Mouse (Mus musculus): ENCODE data around the gene Setd5.

DNA sequence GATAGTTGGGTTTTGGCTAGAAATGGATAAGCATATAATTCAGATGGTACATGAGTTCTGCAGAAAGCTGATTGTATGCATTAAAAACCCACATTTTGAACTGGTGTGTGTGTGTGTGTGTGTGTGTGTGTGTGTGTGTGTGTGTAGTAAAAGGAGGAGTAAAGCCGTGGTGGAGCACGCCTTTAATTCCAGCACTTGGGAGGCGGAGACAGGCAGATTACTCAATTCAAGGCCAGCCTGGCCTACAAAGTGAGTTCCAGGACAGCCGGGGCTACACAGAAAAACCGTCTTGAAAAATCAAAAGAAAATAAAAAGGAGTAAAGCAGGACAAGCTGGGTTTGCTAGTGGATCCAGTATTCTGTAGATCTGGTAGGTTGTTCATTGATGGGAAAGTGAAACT is 20.5 kb downstream of the Setd5 start:
- TF ChIP-seq CTCF (IDR thresholded peaks at IDR 0.05; ENCODE audit: low read depth, low read length), result no peak
- no peak for TF ChIP-seq POLR2A (IDR thresholded peaks at IDR 0.05; ENCODE audit: borderline replicate concordance, low read depth, low read length)
